In the genomic region with DNA sequence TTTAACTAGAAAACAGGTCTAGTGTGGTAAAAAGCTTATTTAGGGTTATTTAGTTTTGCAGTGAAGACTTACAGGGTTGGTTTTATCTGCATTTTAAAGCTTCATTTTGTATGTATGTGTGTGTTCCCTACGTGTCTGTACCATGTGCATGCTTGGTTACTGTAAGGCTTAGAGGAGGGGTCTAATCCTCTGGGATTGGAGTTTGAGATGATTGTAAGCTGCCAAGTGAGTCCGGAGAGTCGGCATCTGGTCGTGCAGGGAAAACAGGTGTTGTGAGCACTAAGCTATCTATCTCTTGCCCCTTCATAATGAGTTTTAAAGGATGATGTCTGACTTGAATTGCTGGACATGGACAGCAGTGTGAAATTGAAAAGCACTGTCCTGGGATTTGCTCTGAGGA, we compare ENCODE assay signal across 10 mouse cellular contexts. TPM values are rescaled to one million over a fixed set of nuclear protein-coding genes. Genes with fewer than 3 reads are reported as not detected.
DNase-seq lines count a peak whose midpoint lies in the region; ATAC-seq lines count a peak whose summit lies in the region.
"Had no signal": no experiment of that assay in that cellular context is flagged by ENCODE, and none has a peak within 500 bp of the region (broad histone marks: within the 10 kb centered on the region; RNA-seq: fewer than 3 reads in every experiment).

No protein-coding gene starts in this region.

- H3K27me3 ChIP-seq in heart, embryonic 11.5 days (ENCODE audit: control insufficient read depth, insufficient read depth, low read length) = no peaks in the 10 kb centered on the region
- H3K27me3 ChIP-seq in hindbrain, embryonic 10.5 days (ENCODE audit: insufficient read depth, poor library complexity, severe bottlenecking) = no peaks in the 10 kb centered on the region
- no peaks in the 10 kb centered on the region for H3K27me3 ChIP-seq in midbrain, embryonic 13.5 days
- H3K27me3 ChIP-seq: embryonic facial prominence, embryonic 12.5 days had no signal

- WGBS in heart, embryonic 11.5 days (ENCODE audit: insufficient replicate concordance) = 57% methylated on average over 4 of the region's 4 CpGs
- WGBS in hindbrain, embryonic 10.5 days = 67% methylated on average over 4 of the region's 4 CpGs
- WGBS in midbrain, embryonic 13.5 days = 40% methylated on average over 4 of the region's 4 CpGs

- no peak overlapping the region for H3K9ac ChIP-seq in heart, embryonic 11.5 days (ENCODE audit: low read depth, low read length)
- 0 out of 2 replicates have a peak overlapping the region, but pooled peaks have one; percentile 29 for H3K9ac ChIP-seq in midbrain, embryonic 13.5 days (replicated peaks)
- H3K9ac ChIP-seq: embryonic facial prominence, embryonic 12.5 days had no signal

- H3K27ac ChIP-seq in heart, embryonic 11.5 days (ENCODE audit: low read depth, low read length) = no peak overlapping the region
- H3K27ac ChIP-seq in hindbrain, embryonic 10.5 days = no peak overlapping the region; the same call in 1 of the 2 replicates
- no peak overlapping the region for H3K27ac ChIP-seq in midbrain, embryonic 13.5 days
- H3K27ac ChIP-seq: embryonic facial prominence, embryonic 12.5 days; heart, adult 2 months had no signal

- no peaks in the 10 kb centered on the region for H3K9me3 ChIP-seq in heart, embryonic 11.5 days (replicated peaks; ENCODE audit: control insufficient read depth, low read length)
- H3K9me3 ChIP-seq in hindbrain, embryonic 10.5 days = no peaks in the 10 kb centered on the region
- H3K9me3 ChIP-seq in midbrain, embryonic 13.5 days = no peaks in the 10 kb centered on the region
- H3K9me3 ChIP-seq: embryonic facial prominence, embryonic 12.5 days had no signal

- no peak overlapping the region for H3K4me3 ChIP-seq in heart, embryonic 11.5 days (ENCODE audit: low read depth, low read length)
- H3K4me3 ChIP-seq in hindbrain, embryonic 10.5 days = peak overlapping the region; percentile 96
- peak overlapping the region; percentile 15 for H3K4me3 ChIP-seq in midbrain, embryonic 13.5 days (replicated peaks)
- H3K4me3 ChIP-seq: embryonic facial prominence, embryonic 12.5 days; heart, adult 2 months had no signal

- DNase-seq in heart, adult 11 months = peak; percentile 40
- peak; percentile 36 for DNase-seq in MN1 (ENCODE audit: low spot score)
- no peak for DNase-seq in hindbrain, embryonic 10.5 days (ENCODE audit: low spot score)
- no peak for DNase-seq in right cerebral cortex, adult 18-20 months
- no peak for DNase-seq in layer of hippocampus, adult 9-10 months (ENCODE audit: low spot score)
- DNase-seq: heart, adult 2 months had no signal

- H3K4me2 ChIP-seq in heart, embryonic 11.5 days = no peak overlapping the region
- H3K4me2 ChIP-seq in midbrain, embryonic 13.5 days (replicated peaks) = peak overlapping the region; percentile 40
- H3K4me2 ChIP-seq: embryonic facial prominence, embryonic 12.5 days had no signal

- ATAC-seq in heart, embryonic 11.5 days (replicated peaks; ENCODE audit: insufficient number of reproducible peaks, low FRiP score, low TSS enrichment) = no peak
- no peak for ATAC-seq in midbrain, embryonic 13.5 days
- no peak for ATAC-seq in megakaryocyte-erythroid progenitor cell, adult 5-6 weeks (replicated peaks; ENCODE audit: low FRiP score, low TSS enrichment, poor library complexity, severe bottlenecking)

- H3K4me1 ChIP-seq in heart, embryonic 11.5 days (ENCODE audit: control insufficient read depth, insufficient read depth, low read length) = peaks cover 11% of the 10 kb centered on the region
- H3K4me1 ChIP-seq in hindbrain, embryonic 10.5 days (replicated peaks) = peaks cover 48% of the 10 kb centered on the region
- peaks cover 55% of the 10 kb centered on the region for H3K4me1 ChIP-seq in midbrain, embryonic 13.5 days (replicated peaks)

- H3K36me3 ChIP-seq in heart, embryonic 11.5 days (ENCODE audit: control insufficient read depth, insufficient read depth, low read length) = 0 out of 2 replicates have a peak, but pooled peaks cover 5% of the 10 kb centered on the region
- H3K36me3 ChIP-seq in hindbrain, embryonic 10.5 days = peaks cover 45% of the 10 kb centered on the region
- no peaks in the 10 kb centered on the region for H3K36me3 ChIP-seq in midbrain, embryonic 13.5 days

RNA-seq across cellular contexts. Expression of gene Nap1l1, which starts 3.3 kb away (rescaled TPM):
- polyA plus RNA-seq in heart, embryonic 11.5 days (2014; fragmentation: Nextera tagmentation; extraction: Ambion mirVana) = 202 and 207 TPM in 2 replicates
- polyA plus RNA-seq in hindbrain, embryonic 10.5 days (2016; fragmentation: Nextera tagmentation; extraction: Ambion mirVana) = 256 and 361 TPM in 2 replicates
- polyA plus RNA-seq in midbrain, embryonic 13.5 days (2015; fragmentation: Nextera tagmentation; extraction: Ambion mirVana) = 239 and 255 TPM in 2 replicates
- 549 and 560 TPM in 2 replicates for total RNA-seq in megakaryocyte-erythroid progenitor cell, adult 5-6 weeks (2014; fragmentation: Nextera tagmentation)
- 733 and 821 TPM in 2 replicates for total RNA-seq in megakaryocyte-erythroid progenitor cell, adult 5-6 weeks (2017)

RNA-seq across cellular contexts. Expression of gene Phlda1, which starts 29.8 kb away (rescaled TPM):
- 20.9 and 22.2 TPM in 2 replicates for polyA plus RNA-seq in heart, embryonic 11.5 days (2014; fragmentation: Nextera tagmentation; extraction: Ambion mirVana)
- 36.9 and 41.1 TPM in 2 replicates for polyA plus RNA-seq in hindbrain, embryonic 10.5 days (2016; fragmentation: Nextera tagmentation; extraction: Ambion mirVana)
- polyA plus RNA-seq in midbrain, embryonic 13.5 days (2015; fragmentation: Nextera tagmentation; extraction: Ambion mirVana) = 31.3 and 32.4 TPM in 2 replicates
- total RNA-seq in megakaryocyte-erythroid progenitor cell, adult 5-6 weeks (2014; fragmentation: Nextera tagmentation) = 0.31 TPM in 1 of 2 replicates, not detected in the other
- 1.5 and 5.7 TPM in 2 replicates for total RNA-seq in megakaryocyte-erythroid progenitor cell, adult 5-6 weeks (2017)

Comparison
In these comparisons a context has a peak if more than half of its experiments do, and no peak if none do; other contexts are left out.
1. DNase-seq: peak in heart, adult 11 months (single experiment) and MN1 (single experiment); none in hindbrain, embryonic 10.5 days (single experiment), right cerebral cortex, adult 18-20 months (single experiment) and layer of hippocampus, adult 9-10 months (single experiment).